Mouse (Mus musculus) monocyte, adult 2 months (primary cell): ENCODE measurements around the gene Fra10ac1.

ENCODE experiments used
- DNase-seq, 2 experiments: peaks; one replicate each; pipeline ENCODE4 v3.0.0; 2022; ENCODE audit warnings: low spot score in 2 of 2, low read depth in 1 of 2

Fra10ac1 gene

DNA sequence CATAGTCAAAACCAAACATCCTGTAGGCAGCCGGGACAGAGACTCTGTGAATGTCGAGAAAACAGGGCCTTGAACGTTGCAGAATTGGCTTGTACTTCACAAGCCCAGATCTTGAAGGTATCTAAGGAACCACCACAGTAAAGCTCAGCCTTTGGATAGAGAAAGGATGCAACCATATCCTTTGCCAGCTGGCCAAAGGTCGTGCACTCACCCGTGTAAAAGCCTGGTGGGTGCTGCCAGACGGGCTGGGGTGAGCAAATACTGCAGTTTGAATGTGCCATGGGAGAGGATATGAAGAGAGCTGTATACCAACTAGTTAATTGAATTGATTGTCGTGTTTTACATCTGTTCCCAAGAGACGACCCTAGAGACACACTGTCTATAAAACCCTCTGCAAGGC is 8.1 kb upstream of the Fra10ac1 start:
- no peak for DNase-seq

DNA sequence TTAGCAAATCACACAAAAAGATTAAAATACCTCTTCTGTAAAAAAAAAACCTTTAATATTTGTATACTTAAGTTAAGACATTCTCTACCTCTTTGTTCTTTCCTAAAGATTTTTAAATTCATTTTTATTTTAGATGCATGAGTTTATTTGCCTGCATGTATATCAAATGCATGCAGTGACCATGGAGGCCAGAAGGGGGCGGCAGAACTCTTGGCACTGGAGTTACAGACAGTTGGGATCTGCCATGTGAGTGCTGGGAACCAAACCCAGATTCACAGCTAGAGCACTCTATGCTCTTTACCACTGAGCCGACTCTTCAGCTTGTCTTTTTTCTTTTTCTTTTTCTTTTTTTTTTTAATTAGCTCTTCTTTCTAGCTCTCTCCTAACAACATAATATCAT is 4.7 kb upstream of the Fra10ac1 start:
- DNase-seq, result no peak

DNA sequence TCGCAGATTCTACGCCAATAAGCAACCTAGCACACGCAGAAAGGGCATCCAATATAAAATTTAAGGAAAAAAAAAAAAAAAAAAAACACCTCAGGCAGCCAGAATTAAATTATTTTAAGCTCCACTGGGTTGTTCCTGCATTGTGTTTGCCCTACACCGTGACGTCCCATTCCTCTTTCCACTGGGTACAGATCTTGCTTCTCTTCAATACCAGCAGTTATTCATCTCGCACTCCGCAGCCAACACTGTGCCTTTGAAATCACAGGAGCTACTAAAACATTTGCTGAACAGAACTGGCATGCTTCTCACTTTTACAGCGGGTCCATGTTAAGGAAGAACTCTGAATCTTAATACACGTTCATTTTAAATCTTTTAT is 717 bp upstream of the Fra10ac1 start:
- DNase-seq, result no peak

DNA sequence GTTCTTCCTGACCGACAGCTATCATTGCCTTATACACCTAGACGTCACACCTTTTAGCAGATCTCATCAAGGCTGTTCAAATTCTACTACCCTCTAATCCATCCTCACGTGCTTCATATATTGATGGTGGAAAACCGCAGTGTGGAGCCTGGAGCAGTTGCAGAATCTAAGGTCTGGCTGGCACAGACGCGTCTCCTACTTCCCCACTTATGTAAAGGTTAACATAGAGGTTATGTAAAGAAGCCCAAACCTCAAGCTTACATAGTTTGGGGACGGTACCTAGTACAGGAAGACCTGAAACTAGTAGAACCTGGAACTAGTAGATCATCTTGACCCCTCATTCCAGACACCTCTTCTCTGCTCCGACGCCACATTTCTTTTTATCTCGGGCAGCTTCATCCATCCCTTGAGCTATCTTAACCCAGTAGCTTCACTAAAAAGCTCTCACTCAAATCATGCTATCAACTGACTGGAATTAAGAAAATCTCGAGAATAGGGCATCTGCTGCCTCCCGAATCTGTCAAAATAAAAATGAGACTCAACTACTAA is 526 bp downstream of the Fra10ac1 start:
- no peak for DNase-seq

DNA sequence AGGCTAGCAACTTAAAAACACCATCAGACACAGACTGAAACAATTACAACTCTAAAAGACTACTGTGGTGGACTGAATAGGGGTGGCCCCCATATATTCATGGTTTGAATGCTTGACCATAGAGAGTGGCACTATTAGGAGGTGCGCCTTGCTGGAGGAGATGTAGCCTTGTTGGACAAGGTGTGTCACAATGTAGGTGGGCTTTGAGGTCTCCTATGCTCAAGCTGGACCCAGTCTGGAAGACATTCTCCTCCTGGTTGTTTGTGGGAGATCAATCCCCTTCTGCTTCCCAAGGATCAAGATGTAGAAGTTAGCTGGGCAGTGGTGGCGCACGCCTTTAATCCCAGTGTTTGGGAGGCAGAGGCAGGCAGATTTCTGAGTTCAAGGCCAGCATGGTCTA is 6.3 kb downstream of the Fra10ac1 start:
- no peak for DNase-seq

DNA sequence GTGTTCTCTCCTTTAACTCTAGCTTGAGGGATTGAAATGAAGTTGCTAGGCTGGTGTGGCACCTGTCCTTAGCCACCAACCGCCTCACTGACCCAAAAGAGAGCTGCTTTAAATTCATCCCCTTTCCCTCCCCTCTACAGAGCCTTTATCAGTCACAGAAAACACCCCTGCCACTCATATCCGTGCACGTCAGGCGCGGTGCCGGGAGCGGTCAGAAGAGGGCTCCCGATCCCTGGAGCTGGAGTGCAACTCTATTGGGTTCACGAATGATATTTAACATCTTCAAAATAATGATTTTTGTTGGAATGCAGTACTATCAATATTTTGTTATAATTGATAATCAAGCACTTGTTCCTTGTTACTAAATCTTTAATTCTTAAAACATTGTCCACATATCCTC is 17.3 kb downstream of the Fra10ac1 start:
- no peak for DNase-seq

DNA sequence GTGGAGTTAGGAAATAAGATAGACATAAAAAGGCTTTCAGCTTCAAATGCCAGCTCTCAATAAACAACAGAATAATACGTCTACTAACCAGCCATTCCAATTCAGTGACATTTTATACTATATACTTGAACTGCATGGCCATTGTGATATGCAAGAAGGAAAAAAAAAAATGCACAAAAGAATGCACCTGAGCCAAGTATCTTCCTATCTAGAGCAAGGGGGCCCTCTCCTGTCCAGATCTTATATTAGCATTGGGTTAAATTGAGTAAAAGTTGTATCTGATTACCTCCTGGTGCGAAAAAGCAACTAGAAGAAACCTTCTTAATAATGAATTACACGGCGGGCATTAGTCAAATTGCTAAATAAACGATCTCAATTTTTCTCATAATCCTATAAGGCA is 25.2 kb downstream of the Fra10ac1 start:
- DNase-seq, result no peak

DNA sequence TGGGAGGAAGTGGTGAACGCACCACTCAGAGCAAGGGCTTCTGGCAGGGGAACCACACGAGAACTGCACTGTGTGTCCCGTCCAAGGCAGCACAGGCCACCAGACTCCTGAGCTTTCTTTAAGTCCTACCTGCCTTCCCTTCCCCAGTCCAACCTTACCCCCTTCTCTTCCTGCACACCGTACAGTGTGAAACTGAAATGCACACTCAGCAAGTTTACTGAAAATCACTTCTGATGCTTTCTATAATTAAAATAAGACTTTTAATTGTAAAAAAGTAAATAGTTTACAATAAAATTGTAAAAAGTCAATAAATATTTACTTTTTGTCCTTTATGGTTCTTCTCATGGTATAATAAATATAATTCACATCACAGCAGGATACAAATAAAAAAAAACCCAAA is 28.7 kb downstream of the Fra10ac1 start:
- DNase-seq, result no peak

DNA sequence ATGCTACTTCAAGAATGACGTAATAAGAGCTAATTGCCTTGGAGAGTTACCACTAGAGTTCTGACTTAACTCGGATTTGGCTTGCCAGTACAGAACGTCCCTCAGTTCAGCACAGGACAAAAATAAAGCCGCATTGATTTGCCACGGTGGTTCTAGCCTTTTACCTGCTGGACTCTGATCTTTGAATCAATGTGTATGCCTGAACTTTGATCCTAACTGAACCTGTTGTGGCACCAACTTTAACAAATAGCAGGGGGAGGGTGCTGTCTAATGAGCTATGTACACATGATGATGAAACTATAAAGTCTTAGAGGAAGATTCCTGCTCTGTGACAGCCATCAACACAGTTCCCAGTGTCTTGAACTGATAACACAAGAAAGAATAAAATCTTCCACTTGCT is 32.5 kb downstream of the Fra10ac1 start:
- DNase-seq, result no peak

DNA sequence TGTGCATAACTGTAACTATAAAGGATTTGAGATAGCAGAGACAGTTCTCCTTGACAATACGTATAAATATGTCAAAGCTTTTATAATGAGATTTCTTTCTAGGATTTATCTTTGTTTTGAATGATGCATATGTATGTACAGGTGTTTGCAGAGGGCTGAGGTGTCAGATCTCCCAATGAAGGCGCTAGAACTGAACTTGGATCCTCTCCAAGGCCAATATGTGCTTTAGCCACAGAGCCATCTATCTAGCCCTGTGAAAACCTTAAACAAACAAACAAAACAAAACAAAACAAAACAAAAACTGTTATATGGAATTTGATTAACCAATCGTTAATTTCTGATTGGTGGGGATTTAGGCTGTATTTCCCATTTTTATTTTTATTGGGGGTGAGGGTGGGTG is 33.4 kb downstream of the Fra10ac1 start:
- no peak for DNase-seq

DNA sequence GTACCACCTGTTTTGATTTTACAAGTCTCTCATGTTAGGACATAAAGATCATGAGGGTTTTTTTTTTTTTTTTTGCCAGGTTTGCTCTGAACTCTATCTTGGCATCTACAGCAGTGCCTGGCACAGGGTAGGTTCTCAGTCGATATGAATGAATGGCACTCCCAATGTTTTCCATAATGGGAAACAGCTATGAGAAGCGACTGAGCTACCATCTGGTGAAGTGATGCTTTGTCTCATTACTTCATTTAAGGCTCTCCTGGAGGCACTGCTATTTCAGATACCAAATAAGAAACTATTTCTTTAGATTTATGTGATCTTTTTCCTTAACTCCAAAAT is 36.6 kb downstream of the Fra10ac1 start:
- no peak for DNase-seq

DNA sequence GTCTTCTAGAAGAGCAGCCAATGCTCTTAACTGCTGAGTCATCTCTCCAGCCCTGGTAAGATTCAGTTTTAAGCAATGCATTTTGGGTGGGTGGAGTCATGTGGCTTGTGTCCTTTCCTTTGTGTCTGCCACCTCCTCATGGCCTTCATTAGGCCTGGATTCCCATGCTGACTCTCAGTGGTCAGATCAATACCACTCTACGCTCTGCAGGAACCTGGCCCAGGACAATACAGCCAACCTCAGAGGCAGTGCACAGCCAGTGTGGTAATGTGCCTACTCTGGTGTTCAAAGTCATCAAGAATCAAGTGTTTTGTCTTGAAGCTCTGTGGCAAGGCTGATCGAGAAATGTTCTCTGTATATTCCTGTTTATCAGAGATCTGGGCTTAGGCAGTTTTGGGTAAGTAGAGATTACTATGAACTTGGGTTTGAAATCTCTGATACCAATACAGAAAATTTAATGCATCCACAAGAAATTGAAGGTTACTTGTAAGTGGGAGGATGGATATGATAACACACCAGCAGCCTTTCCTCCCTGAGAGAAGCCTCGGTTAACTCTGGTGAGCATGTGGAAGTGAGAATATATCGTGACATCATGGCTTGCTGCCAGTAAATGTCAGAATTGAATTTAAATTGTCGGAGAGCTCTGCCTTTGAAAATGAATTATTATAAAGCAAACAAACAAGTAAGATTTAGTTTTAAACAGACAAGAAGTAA is 37.2 kb downstream of the Fra10ac1 start:
- no peak for DNase-seq

DNA sequence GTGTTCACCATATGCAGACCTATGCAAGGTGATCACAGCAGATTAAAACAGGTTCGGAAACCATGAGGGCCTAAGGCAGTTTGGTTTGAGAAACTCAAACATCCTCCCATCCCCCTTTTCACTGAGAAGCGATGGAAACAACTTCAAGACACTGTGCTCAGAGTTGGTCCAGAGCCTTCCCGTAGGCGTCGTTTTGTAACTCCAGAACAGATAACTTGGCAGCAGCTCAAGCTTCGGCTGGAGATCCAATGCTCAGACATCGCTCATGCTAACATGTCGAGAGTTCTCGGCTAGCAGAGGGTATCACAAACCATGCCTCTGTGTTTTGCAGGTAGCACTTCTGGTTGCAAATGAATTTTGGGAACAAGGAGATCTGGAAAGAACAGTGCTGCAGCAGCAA is 44.3 kb downstream of the Fra10ac1 start:
- DNase-seq, result no peak

DNA sequence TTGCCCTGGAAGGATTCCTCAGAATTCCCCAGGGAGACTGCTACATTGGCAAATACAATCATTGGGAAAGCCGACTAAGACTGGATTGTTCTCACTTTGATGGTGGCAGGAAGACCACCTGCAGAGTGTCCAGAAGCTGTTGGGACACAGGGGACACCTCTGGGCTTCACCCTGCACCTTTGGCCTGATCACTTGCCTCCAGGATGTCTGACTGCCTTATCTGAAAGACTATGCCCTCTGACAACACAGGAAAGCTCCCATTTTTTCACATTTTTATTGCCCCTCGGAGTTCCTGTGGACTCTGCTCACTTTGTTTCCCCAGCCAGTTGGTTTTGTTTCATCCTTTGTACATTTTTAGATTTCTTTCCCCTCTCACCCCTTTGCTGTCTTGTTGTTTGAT is 59.3 kb downstream of the Fra10ac1 start:
- DNase-seq, result no peak

DNA sequence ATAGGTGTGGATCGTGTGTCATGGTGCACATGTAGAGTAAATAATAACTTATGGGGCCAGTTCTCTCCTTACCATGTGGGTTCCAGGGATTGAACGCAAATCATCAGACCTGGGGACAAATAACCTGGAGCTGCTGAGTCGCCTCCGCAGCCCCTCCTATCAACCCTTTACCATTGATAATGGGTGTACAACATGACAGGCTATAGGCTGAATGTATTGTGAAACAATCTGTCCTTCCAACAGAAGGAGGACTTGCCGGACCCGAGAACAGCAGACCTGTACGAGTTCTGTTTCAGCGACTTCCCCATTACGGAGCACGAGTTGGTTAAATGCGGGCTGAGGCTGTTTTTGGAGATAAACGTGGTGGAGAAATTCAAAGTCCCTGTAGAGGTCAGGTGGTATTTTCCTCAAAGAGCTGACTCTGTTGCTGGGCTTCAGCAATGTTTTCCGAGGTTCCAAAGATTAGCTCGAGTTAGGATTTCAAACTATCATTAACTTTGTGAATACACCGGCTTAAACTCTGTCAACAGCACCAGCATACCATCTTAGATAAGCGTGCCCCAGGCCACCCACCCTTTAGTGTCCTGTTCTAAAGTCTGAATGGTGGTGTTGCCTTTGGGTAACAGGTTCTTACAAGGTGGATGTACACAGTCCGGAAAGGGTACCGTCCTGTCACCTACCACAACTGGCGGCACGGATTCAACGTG is 62.2 kb downstream of the Fra10ac1 start:
- DNase-seq, result no peak

DNA sequence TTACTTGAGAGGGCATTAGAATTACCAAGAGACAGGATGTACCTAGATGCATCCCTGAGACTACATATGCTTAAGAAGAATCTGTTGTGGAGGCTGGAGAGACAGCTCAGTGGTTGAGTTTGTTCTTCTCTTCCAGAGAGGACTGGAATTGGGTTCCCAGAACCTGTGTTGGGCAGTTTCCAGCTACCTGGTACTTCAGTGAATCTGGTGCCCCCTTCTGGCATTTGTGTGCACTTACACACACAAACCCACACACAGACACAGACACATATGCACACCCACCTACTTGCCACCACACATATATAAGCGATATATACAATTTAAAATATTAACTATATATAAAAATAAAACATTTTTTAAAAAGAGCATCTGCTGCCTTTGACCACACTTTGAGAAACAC is 67.7 kb downstream of the Fra10ac1 start:
- no peak for DNase-seq

DNA sequence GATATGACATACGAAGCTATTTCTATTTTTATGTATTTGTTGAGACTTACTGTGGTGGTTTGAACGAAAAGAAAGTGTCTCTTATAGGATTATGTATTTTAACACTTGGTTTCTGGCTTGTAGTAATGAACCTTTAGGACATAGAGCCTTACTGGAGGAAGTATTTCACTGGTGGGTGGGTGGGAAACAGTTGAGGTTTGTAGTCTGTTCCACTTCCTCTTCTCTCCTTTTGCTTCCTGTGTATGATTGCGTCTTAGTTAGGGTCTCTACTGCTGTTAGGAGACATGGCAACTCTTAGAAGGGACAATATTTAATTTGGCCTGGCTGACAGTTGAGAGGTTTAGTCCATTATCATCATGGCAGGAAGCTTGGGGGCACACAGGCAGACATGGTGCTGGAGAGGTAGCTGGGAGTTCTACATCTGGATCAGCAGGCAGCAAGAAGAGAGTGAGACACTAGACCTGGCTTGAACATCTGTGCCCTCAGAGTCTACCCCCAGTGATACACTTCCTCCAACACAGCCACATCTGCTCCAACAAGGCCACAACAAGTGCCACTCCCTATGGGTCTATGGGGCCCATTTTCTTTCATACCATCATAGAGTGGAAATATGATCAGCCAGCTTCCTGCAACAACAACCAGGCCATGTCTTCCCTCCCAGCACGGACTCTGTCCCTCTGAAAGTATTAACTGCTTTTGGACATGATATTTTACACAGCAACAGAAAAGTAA is 80.2 kb downstream of the Fra10ac1 start:
- DNase-seq, result no peak
